Mouse (Mus musculus) spleen, postnatal 14 days (tissue): ENCODE measurements around the gene Rps16.
"Not testable (repeated sequence)": the region's sequence is repeated elsewhere in the genome, so short reads cannot be mapped to it uniquely, and the experiment has no call there.

Source experiments
- DNase-seq, 2 experiments: peaks; one replicate each; pipeline ENCODE4 v3.0.0; 2021 to 2022; ENCODE audit warnings: low spot score in 2 of 2

The Rps16 gene

GRCm38 (mm10) chr7:28387384-28387783 is 36.9 kb downstream of the Rps16 start:
- not testable (repeated sequence) for DNase-seq

DNA sequence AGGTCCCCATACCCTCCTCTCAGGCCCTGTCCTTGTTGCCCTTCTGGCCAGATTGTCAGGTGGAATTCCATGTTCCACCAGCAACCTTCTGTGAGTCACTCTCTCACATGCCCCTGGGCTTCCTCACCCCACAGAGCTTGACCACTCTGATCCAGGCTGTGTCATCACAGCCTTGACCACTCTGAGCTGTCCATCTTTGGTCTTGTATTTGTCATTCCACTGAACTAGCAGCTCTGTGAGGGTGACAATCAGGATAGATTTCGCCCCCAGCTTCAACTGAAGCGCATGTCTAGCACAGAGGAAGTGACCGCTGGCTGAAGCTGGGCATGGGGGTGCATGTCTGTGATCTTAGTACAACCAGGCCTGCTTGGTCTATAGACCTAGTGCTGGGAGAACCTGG is 39.9 kb downstream of the Rps16 start:
- no peak for DNase-seq

GRCm38 (mm10) chr7:28392429-28393271 is 42.2 kb downstream of the Rps16 start, which contains the start of the genes Med29 and Paf1:
Med29 (minus strand) TSS chr7:28392708.
Paf1 (plus strand) TSS chr7:28392951.
- peak; percentile 88 for DNase-seq

DNA sequence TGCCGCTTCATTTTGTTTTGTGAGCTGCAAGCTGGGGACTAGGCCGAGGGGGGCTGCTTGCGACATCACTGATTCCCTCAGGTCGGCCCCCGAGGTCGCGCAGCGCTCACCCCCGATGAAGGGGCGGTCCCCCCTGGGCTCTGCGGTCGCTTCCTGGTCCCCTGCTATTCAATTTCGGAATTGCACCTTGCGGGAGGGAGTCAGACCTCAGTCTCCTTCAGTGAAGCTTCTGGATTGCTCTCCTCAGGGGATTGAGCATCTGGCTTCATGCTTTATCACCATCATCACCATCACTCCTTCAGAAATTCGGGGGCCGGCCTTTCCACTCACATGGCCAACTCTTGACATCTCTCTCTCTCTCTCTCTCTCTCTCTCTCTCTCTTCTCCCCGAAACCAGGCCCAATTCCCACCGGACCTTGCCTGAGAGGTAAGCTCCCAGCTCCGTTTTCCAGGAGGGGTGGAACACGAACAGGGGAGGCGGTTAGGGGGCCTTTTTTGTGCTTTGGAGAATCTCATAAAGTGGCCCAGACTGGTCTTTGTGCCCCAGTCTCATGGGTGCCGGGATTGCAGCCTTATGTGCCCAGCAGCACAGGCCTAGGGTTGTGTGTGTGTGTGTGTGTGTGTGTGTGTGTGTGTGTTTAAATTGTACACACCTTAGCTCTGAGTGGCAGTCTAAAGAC is 43.0 kb downstream of the Rps16 start:
- no peak for DNase-seq

GRCm38 (mm10) chr7:28395425-28395824 is 45.0 kb downstream of the Rps16 start:
- DNase-seq: no peak

GRCm38 (mm10) chr7:28398000-28398399 is 47.5 kb downstream of the Rps16 start:
- DNase-seq: no peak

DNA sequence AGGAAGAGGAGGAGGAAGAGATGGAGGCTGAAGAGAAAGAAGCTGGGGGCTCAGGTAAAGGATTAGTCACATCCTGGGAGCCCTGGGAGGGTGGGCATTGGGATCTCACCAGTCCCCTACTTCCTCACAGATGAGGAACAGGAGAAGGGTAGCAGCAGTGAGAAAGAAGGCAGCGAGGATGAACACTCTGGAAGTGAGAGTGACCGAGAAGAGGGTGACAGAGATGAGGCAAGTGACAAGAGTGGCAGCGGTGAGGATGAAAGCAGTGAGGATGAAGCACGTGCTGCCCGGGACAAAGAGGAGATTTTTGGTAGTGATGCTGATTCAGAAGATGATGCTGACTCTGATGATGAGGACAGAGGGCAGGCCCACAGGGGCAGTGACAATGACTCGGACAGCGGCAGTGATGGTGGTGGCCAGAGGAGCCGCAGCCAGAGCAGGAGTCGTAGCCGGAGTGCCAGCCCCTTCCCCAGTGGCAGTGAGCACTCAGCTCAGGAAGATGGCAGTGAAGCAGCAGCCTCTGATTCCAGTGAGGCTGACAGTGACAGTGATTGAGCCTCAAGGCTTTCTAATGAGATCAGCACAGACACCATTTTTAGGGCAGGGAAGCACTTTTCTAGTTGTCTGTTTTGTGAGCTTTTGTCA is 48.4 kb downstream of the Rps16 start:
- DNase-seq: no peak

DNA sequence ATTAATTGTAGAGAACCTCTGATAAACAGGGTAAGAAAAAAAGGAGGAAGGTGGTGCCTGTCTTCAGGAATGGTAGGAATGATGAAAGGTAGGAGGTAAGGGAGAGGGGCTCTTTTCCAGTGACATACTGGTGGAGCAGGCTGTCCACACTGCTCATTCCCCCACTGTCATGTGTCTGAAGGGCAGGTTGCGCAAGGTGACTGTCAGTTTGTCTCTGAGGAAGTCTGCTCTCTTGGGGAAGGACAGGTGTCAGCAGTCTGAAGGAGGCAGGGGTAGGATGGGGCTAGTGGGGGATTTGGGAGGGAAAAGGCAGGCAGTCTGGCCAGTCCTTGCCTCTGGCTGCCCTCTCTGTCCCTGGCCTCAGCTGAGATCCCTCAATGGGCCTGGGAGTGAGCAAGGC is 50.6 kb downstream of the Rps16 start:
- DNase-seq: no peak

DNA sequence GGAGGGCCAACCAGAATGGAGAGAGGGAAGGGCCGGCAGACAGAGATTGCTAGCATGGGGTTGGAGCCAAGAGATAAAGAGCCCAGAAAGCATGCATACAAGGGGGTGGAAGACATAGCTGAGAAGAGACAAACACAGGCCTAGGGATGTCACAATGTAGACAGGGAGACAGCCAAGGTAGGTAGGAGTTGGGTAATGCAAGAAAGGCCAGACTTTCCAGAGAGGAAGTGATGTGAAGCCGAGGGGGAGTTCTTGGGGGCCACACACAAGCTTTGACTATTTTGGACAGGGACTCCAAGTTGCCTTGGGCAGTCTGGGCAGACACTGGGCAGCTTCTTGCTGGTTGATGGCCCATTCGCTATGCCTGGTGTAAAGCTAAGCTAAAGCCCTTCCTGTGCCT is 51.5 kb downstream of the Rps16 start:
- DNase-seq: no peak
